Comparison of ENCODE assay signal across 12 mouse cellular contexts in the genomic region with DNA sequence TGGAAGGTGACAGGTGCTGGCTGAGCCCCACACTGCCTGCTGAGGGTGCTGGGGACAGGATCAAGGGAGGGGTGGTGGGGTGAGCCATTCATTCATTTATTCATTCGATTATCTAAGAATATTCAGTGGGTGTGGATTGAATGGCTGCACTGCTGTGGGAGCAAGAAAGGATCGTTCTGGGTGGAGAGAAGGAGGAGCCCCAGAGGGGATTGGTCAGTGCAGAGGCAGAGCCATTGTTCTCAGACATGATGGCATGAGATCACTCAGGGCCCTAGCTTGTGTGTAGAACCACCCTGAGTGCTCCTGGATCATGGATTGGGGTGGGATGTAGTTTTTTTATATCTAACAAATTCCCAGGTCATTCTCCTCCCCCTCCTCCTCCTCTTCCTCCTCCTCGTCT.
"Had no signal": no experiment of that assay in that cellular context is flagged by ENCODE, and none has a peak within 500 bp of the region (broad histone marks: within the 10 kb centered on the region; RNA-seq: fewer than 3 reads in every experiment).

No protein-coding gene starts in this region.

- H3K4me2 ChIP-seq: limb, embryonic 13.5 days had no signal

- H3K9me3 ChIP-seq: limb, embryonic 13.5 days had no signal

- H3K27ac ChIP-seq: hindbrain, postnatal 0 days; limb, embryonic 13.5 days; liver, embryonic 14.5 days; stomach, postnatal 0 days had no signal

- ATAC-seq: hindbrain, postnatal 0 days had no signal

- H3K36me3 ChIP-seq: limb, embryonic 13.5 days had no signal

- H3K9ac ChIP-seq: limb, embryonic 13.5 days; liver, embryonic 14.5 days had no signal

- H3K4me3 ChIP-seq: limb, embryonic 13.5 days had no signal

- H3K4me1 ChIP-seq: limb, embryonic 13.5 days had no signal

- DNase-seq: kidney, postnatal 10 days; layer of hippocampus, adult 9-11 months; layer of hippocampus, postnatal 36 days; left cerebral cortex, postnatal 4 days; lung, postnatal 10 days; lung, postnatal 4 days; midbrain, embryonic 14.5 days; right cerebral cortex, postnatal 14 days had no signal
